Mouse (Mus musculus) brain, embryonic 14.5 days (tissue): ENCODE measurements around the gene Wdr46.

Source experiments
- CTCF ChIP-seq: fragments of 200-500 bp; IDR thresholded peaks from 2 replicates; pipeline ENCODE4 v1.5.1; 2012; ENCODE audit warnings: inconsistent platforms, mild to moderate bottlenecking, moderate library complexity, borderline replicate concordance; ENCODE audit not compliant: insufficient read depth, insufficient read length; ENCODE audit errors: extremely low read depth
- POLR2A ChIP-seq: fragments of 200-500 bp; IDR thresholded peaks from 2 replicates; pipeline ENCODE4 v1.6.1; 2012; ENCODE audit warnings: mild to moderate bottlenecking, inconsistent platforms, borderline replicate concordance; ENCODE audit not compliant: poor library complexity, insufficient read depth, insufficient read length, severe bottlenecking; ENCODE audit errors: extremely low read depth

- TF ChIP-seq POLR2A (no peak), CTCF (no peak)
These were observed 25.5 kb downstream of the Wdr46 start for GRCm38 (mm10) chr17:33965846-33966550.
